Mouse (Mus musculus): ENCODE results near the gene Acta2. TPM values are rescaled to one million over a fixed set of nuclear protein-coding genes. Genes with fewer than 3 reads are reported as not detected.

Gene Acta2
- 42.7 and 55.0 TPM in 2 replicates for polyA plus RNA-seq (2015; fragmentation: Nextera tagmentation; extraction: Ambion mirVana)

GRCm38 (mm10) chr19:34254880-34255681, at the start of gene Acta2:
TSS of gene Acta2 (minus strand) at chr19:34255590.

GRCm38 (mm10) chr19:34289948-34290789, 34.8 kb upstream of the Acta2 start, which contains the start of gene Fas:
TSS of gene Fas (plus strand) at chr19:34290666.

GRCm38 (mm10) chr19:34192008-34192963, 63.1 kb downstream of the Acta2 start, which contains the start of gene Stambpl1:
TSS of gene Stambpl1 (plus strand) at chr19:34192229.

Other genes with a start within 250 kb of the Acta2 start
- 0.54 TPM in 2 replicates for gene Lipk, start 247.3 kb downstream of the Acta2 start, polyA plus RNA-seq (2015; fragmentation: Nextera tagmentation; extraction: Ambion mirVana)
- 0.51 and 0.74 TPM in 2 replicates for gene Lipn, start 188.2 kb downstream of the Acta2 start, polyA plus RNA-seq (2015; fragmentation: Nextera tagmentation; extraction: Ambion mirVana)
- gene Lipm, start 154.7 kb downstream of the Acta2 start, polyA plus RNA-seq (2015; fragmentation: Nextera tagmentation; extraction: Ambion mirVana) = 0.14 TPM in 1 of 2 replicates, not detected in the other
- gene Ankrd22, start 89.5 kb downstream of the Acta2 start, polyA plus RNA-seq (2015; fragmentation: Nextera tagmentation; extraction: Ambion mirVana) = not detected in 2 replicates
- 6.5 and 7.4 TPM in 2 replicates for gene Stambpl1, start 63.4 kb downstream of the Acta2 start, polyA plus RNA-seq (2015; fragmentation: Nextera tagmentation; extraction: Ambion mirVana)
- 13.3 and 13.9 TPM in 2 replicates for gene Fas, start 35.1 kb upstream of the Acta2 start, polyA plus RNA-seq (2015; fragmentation: Nextera tagmentation; extraction: Ambion mirVana)
- 0.14 and 0.40 TPM in 2 replicates for gene Ch25h, start 219.6 kb upstream of the Acta2 start, polyA plus RNA-seq (2015; fragmentation: Nextera tagmentation; extraction: Ambion mirVana)